Mouse (Mus musculus) lung, postnatal 0 days (tissue): ENCODE measurements around the gene Map4k1. TPM values are rescaled to one million over a fixed set of nuclear protein-coding genes. Genes with fewer than 3 reads are reported as not detected.

Experiments used
- ATAC-seq: fragments of 200-750 bp; cut with Nextera tagmentation; 2 replicates; pipeline ENCODE4 v1.8.0; 2017; ENCODE audit warnings: moderate library complexity
- DNase-seq: peaks from one replicate; pipeline ENCODE4 v3.0.0-alpha.2; 2016; ENCODE audit warnings: low spot score
- H3K27ac ChIP-seq: fragments of 300-500 bp; sonication (generic); 2 replicates; pipeline ENCODE4 v1.5.1; 2014; ENCODE audit warnings: antibody characterized with exemption, mild to moderate bottlenecking, low read length, mixed read lengths
- H3K27me3 ChIP-seq: fragments of 300-500 bp; sonication (generic); replicated peaks from 2 replicates; pipeline ENCODE4 v1.6.1; 2014; ENCODE audit warnings: low read length, mixed read lengths; ENCODE audit not compliant: insufficient read depth
- H3K36me3 ChIP-seq: fragments of 300-500 bp; sonication (generic); 2 replicates; pipeline ENCODE4 v1.6.1; 2014; ENCODE audit warnings: low read length, mixed read lengths; ENCODE audit not compliant: insufficient read depth
- H3K4me1 ChIP-seq: fragments of 300-500 bp; sonication (generic); 2 replicates; pipeline ENCODE4 v1.6.1; 2014; ENCODE audit warnings: antibody characterized with exemption, low read depth, low read length, mixed read lengths; ENCODE audit not compliant: insufficient read depth
- H3K4me2 ChIP-seq: fragments of 300-500 bp; sonication (generic); replicated peaks from 2 replicates; pipeline ENCODE4 v1.6.1; 2014; ENCODE audit warnings: low read depth, mild to moderate bottlenecking, low read length, moderate library complexity, mixed read lengths
- H3K4me3 ChIP-seq: fragments of 300-500 bp; sonication (generic); 2 replicates; pipeline ENCODE4 v1.5.1; 2014; ENCODE audit warnings: low read depth, low read length
- H3K9ac ChIP-seq: fragments of 300-500 bp; sonication (generic); replicated peaks from 2 replicates; pipeline ENCODE4 v1.6.1; 2014; ENCODE audit warnings: low read depth, mild to moderate bottlenecking
- H3K9me3 ChIP-seq: fragments of 300-500 bp; sonication (generic); 2 replicates; pipeline ENCODE4 v1.6.1; 2016; ENCODE audit warnings: low read length, mixed read lengths
- CTCF ChIP-seq: IDR thresholded peaks from 2 replicates; pipeline ENCODE4 v1.5.1; 2016; ENCODE audit warnings: antibody characterized with exemption, mild to moderate bottlenecking
- EP300 ChIP-seq: IDR thresholded peaks from 2 replicates; pipeline ENCODE4 v1.6.1; 2016; ENCODE audit warnings: antibody characterized with exemption, mild to moderate bottlenecking, control low read depth
- WGBS: fragments of 180-500 bp; shearing (Covaris S2); extraction: QIAGEN DNeasy Blood & Tissue Kit; methylation state at CpG from one replicate; pipeline ENCODE4 v1.1.7; 2014; 5-methylcytosine and 5-hydroxymethylcytosine counted together
- polyA plus RNA-seq: library from polyadenylated mRNA; unstranded; fragments of >200 nt; fragmentation: Nextera tagmentation; extraction: Ambion mirVana; gene quantifications from 2 replicates; pipeline ENCODE4 v1.2.1, GENCODE M21; 2015

The Map4k1 gene
- polyA plus RNA-seq, 1 experiment from 2014 or later = 3.5 TPM

GRCm38 (mm10) chr7:29029690-29030656 lies 48.1 kb downstream of the Map4k1 start:
- Histone ChIP-seq H3K9ac (no peak overlapping the region), H3K27me3 (no peaks in the 10 kb centered on the region), H3K27ac (no peak overlapping the region), H3K4me2 (no peak overlapping the region), H3K4me1 (no peaks in the 10 kb centered on the region), H3K36me3 (no peaks in the 10 kb centered on the region), H3K9me3 (no peaks in the 10 kb centered on the region), H3K4me3 (no peak overlapping the region)
- ATAC-seq (no peak), DNase-seq (no peak)
- 85% methylated on average over 14 of the region's 14 CpGs for WGBS
- no peak for TF ChIP-seq CTCF
- no peak for TF ChIP-seq EP300

GRCm38 (mm10) chr7:29031641-29032040 lies 49.8 kb downstream of the Map4k1 start:
- no peaks in the 10 kb centered on the region for H3K4me1 ChIP-seq
- H3K9ac ChIP-seq = no peak overlapping the region
- ATAC-seq = no peak
- whole genome bisulfite sequencing = 36% methylated on average over 10 of the region's 10 CpGs
- TF ChIP-seq EP300 = no peak
- TF ChIP-seq CTCF = no peak
- H3K27me3 ChIP-seq = no peaks in the 10 kb centered on the region
- no peak overlapping the region for H3K4me2 ChIP-seq
- H3K9me3 ChIP-seq = no peaks in the 10 kb centered on the region
- H3K27ac ChIP-seq = no peak overlapping the region
- DNase-seq = no peak
- H3K4me3 ChIP-seq = no peak overlapping the region
- H3K36me3 ChIP-seq = no peaks in the 10 kb centered on the region

GRCm38 (mm10) chr7:29032685-29033084 lies 50.8 kb downstream of the Map4k1 start:
- ATAC-seq = no peak
- TF ChIP-seq CTCF (peak; percentile 51), EP300 (no peak)
- no peak overlapping the region for H3K4me2 ChIP-seq
- H3K36me3 ChIP-seq = no peaks in the 10 kb centered on the region
- H3K27me3 ChIP-seq = no peaks in the 10 kb centered on the region
- no peaks in the 10 kb centered on the region for H3K4me1 ChIP-seq
- H3K27ac ChIP-seq = no peak overlapping the region
- H3K9ac ChIP-seq = no peak overlapping the region
- 81% methylated on average over 5 of the region's 5 CpGs for WGBS
- H3K9me3 ChIP-seq = no peaks in the 10 kb centered on the region
- H3K4me3 ChIP-seq = no peak overlapping the region
- DNase-seq = no peak

DNA sequence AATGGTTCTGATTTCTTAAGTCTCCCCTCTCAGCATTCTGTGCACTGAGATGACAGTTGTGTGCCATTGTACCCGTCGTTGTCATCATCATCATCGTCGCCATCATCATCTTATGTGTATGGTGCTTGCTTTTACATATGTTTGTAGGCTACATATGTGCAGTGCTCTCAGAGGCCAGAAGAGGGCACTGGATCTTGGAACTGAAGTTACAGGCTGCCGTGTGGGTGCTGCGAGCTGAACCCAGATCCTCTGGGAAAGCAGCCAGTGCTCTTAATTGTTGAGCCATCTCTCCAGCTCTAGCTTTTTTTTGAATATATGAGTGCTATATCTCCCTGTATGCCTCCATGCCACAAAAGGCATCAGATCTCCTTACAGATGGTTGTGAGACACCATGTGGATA lies 55.4 kb downstream of the Map4k1 start:
- Histone ChIP-seq H3K9ac (no peak overlapping the region), H3K36me3 (no peaks in the 10 kb centered on the region), H3K27ac (no peak overlapping the region), H3K4me3 (no peak overlapping the region), H3K9me3 (no peaks in the 10 kb centered on the region), H3K27me3 (no peaks in the 10 kb centered on the region), H3K4me1 (peaks cover 6% of the 10 kb centered on the region; the same call in 1 of the 2 replicates), H3K4me2 (no peak overlapping the region)
- WGBS = 79% methylated on average over 6 of the region's 6 CpGs
- ATAC-seq = no peak
- TF ChIP-seq EP300 (no peak), CTCF (peak; percentile 24)
- no peak for DNase-seq

DNA sequence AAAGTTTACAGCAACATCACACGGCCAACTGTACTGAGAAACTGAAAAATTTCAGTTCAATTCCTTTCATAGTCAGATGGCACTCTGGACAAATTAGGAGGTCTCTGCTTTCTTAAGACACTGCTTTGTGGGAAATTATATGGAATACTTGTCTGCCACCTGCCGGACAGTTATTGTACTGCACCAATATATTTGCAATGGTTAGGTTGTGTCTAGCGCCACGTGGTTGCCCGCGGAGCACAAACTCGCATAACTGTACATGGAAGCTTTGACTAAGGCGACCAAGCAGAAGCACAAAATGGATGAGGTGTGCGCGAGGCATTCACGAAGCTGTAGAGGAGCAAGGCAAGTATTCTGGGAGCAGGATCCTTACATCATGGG lies 57.7 kb downstream of the Map4k1 start:
- Histone ChIP-seq H3K9me3 (no peaks in the 10 kb centered on the region), H3K27ac (no peak overlapping the region), H3K4me3 (no peak overlapping the region), H3K36me3 (no peaks in the 10 kb centered on the region), H3K4me2 (peak overlapping the region; percentile 44), H3K4me1 (peaks cover 6% of the 10 kb centered on the region; the same call in 1 of the 2 replicates), H3K9ac (no peak overlapping the region), H3K27me3 (no peaks in the 10 kb centered on the region)
- 0% methylated on average over 11 of the region's 11 CpGs for WGBS
- no peak for TF ChIP-seq EP300
- TF ChIP-seq CTCF = peak; percentile 88
- peak; percentile 85 for DNase-seq
- peak; percentile 59 for ATAC-seq

GRCm38 (mm10) chr7:29039985-29040661 lies 58.3 kb downstream of the Map4k1 start:
- Histone ChIP-seq H3K27me3 (no peaks in the 10 kb centered on the region), H3K36me3 (no peaks in the 10 kb centered on the region), H3K9me3 (no peaks in the 10 kb centered on the region), H3K4me2 (peak overlapping the region; percentile 44), H3K9ac (no peak overlapping the region), H3K27ac (no peak overlapping the region), H3K4me3 (no peak overlapping the region), H3K4me1 (peaks cover 6% of the 10 kb centered on the region; the same call in 1 of the 2 replicates)
- 2% methylated on average over 26 of the region's 26 CpGs for WGBS
- ATAC-seq = no peak
- no peak for DNase-seq
- TF ChIP-seq CTCF (no peak), EP300 (no peak)
